ENCODE assay signal across 8 mouse cellular contexts in genomic region chr10:42941278-42941677, GRCm38 (mm10).
A peak's percentile ranks its signal among the peaks of the same experiment; 100 is the strongest.
DNase-seq lines count a peak whose midpoint lies in the region; ATAC-seq lines count a peak whose summit lies in the region.
"Had no signal": no experiment of that assay in that cellular context is flagged by ENCODE, and none has a peak within 500 bp of the region (broad histone marks: within the 10 kb centered on the region; RNA-seq: fewer than 3 reads in every experiment).

No protein-coding gene starts in this region.

- 86% methylated on average over 4 of the region's 4 CpGs for WGBS in midbrain, embryonic 10.5 days
- WGBS in midbrain, embryonic 11.5 days, result 80% methylated on average over 4 of the region's 4 CpGs
- WGBS in hindbrain, embryonic 13.5 days, result 45% methylated on average over 4 of the region's 4 CpGs
- 77% methylated on average over 4 of the region's 4 CpGs for WGBS in midbrain, embryonic 12.5 days

- H3K36me3 ChIP-seq in midbrain, embryonic 10.5 days, result no peaks in the 10 kb centered on the region
- no peaks in the 10 kb centered on the region for H3K36me3 ChIP-seq in midbrain, embryonic 11.5 days (ENCODE audit: control insufficient read depth, insufficient read depth, low read length)
- no peaks in the 10 kb centered on the region for H3K36me3 ChIP-seq in hindbrain, embryonic 13.5 days
- H3K36me3 ChIP-seq in midbrain, embryonic 12.5 days, result no peaks in the 10 kb centered on the region

- H3K4me1 ChIP-seq in midbrain, embryonic 10.5 days, result peaks cover 11% of the 10 kb centered on the region
- H3K4me1 ChIP-seq in midbrain, embryonic 11.5 days (ENCODE audit: control insufficient read depth, insufficient read depth, low read length), result peaks cover 4% of the 10 kb centered on the region; the same call in 1 of the 2 replicates
- H3K4me1 ChIP-seq in hindbrain, embryonic 13.5 days (replicated peaks), result peaks cover 19% of the 10 kb centered on the region
- H3K4me1 ChIP-seq in midbrain, embryonic 12.5 days, result peaks cover 17% of the 10 kb centered on the region; the same call in 1 of the 2 replicates

- H3K4me3 ChIP-seq in midbrain, embryonic 10.5 days, result no peak overlapping the region
- H3K4me3 ChIP-seq in midbrain, embryonic 11.5 days (ENCODE audit: low read depth, low read length), result no peak overlapping the region
- peak overlapping the region; percentile 23; the same call in 1 of the 2 replicates for H3K4me3 ChIP-seq in hindbrain, embryonic 13.5 days
- H3K4me3 ChIP-seq in midbrain, embryonic 12.5 days, result no peak overlapping the region

- DNase-seq in midbrain, embryonic 10.5 days (ENCODE audit: low spot score), result no peak
- no peak for DNase-seq in midbrain, embryonic 11.5 days (ENCODE audit: low spot score, missing footprints)
- no peak for DNase-seq in right cerebral cortex, postnatal 4 days
- DNase-seq in spleen, adult 12 weeks (ENCODE audit: low spot score), result no peak
- DNase-seq in lung, postnatal 25 days (ENCODE audit: low spot score), result no peak

- no peak overlapping the region for H3K4me2 ChIP-seq in midbrain, embryonic 11.5 days
- peak overlapping the region; percentile 47 for H3K4me2 ChIP-seq in hindbrain, embryonic 13.5 days
- H3K4me2 ChIP-seq in midbrain, embryonic 12.5 days (replicated peaks), result peak overlapping the region; percentile 12; the same call in 1 of the 2 replicates

- no peaks in the 10 kb centered on the region for H3K9me3 ChIP-seq in midbrain, embryonic 10.5 days (replicated peaks)
- H3K9me3 ChIP-seq in midbrain, embryonic 11.5 days (ENCODE audit: control insufficient read depth, low read length), result no peaks in the 10 kb centered on the region
- no peaks in the 10 kb centered on the region for H3K9me3 ChIP-seq in hindbrain, embryonic 13.5 days
- no peaks in the 10 kb centered on the region for H3K9me3 ChIP-seq in midbrain, embryonic 12.5 days

- H3K27me3 ChIP-seq in midbrain, embryonic 10.5 days (ENCODE audit: low read depth, poor library complexity, severe bottlenecking), result peaks cover 7% of the 10 kb centered on the region; the same call in 1 of the 2 replicates
- H3K27me3 ChIP-seq in midbrain, embryonic 11.5 days (ENCODE audit: control insufficient read depth, insufficient read depth, low read length), result no peaks in the 10 kb centered on the region
- 0 out of 2 replicates have a peak, but pooled peaks cover 4% of the 10 kb centered on the region for H3K27me3 ChIP-seq in hindbrain, embryonic 13.5 days
- H3K27me3 ChIP-seq in midbrain, embryonic 12.5 days, result no peaks in the 10 kb centered on the region

- H3K27ac ChIP-seq in midbrain, embryonic 10.5 days (replicated peaks), result peak overlapping the region; percentile 79; the same call in 1 of the 2 replicates
- no peak overlapping the region for H3K27ac ChIP-seq in midbrain, embryonic 11.5 days (ENCODE audit: low read depth, low read length)
- H3K27ac ChIP-seq in hindbrain, embryonic 13.5 days, result peak overlapping the region; percentile 84
- peak overlapping the region; percentile 49 for H3K27ac ChIP-seq in midbrain, embryonic 12.5 days (replicated peaks)

- no peak overlapping the region for H3K9ac ChIP-seq in midbrain, embryonic 11.5 days (ENCODE audit: low read length)
- peak overlapping the region; percentile 60; the same call in 1 of the 2 replicates for H3K9ac ChIP-seq in hindbrain, embryonic 13.5 days
- H3K9ac ChIP-seq in midbrain, embryonic 12.5 days (replicated peaks), result no peak overlapping the region
- H3K9ac ChIP-seq: liver, postnatal 0 days had no signal

- ATAC-seq in midbrain, embryonic 11.5 days (ENCODE audit: low FRiP score), result no peak
- ATAC-seq in hindbrain, embryonic 13.5 days (ENCODE audit: low FRiP score), result peak; percentile 16; the same call in 1 of the 2 replicates
- no peak for ATAC-seq in midbrain, embryonic 12.5 days (ENCODE audit: low FRiP score, low read depth)
- ATAC-seq: liver, postnatal 0 days had no signal
